Mouse (Mus musculus) spleen, postnatal 10 days (tissue): ENCODE measurements around the gene Agr3.

Experiments used
- DNase-seq, 2 experiments: peaks; one replicate each; pipeline ENCODE4 v3.0.0; 2021 to 2022; ENCODE audit warnings: low spot score in 2 of 2

Gene Agr3

GRCm38 (mm10) chr12:35983472-35983871 lies 58.1 kb downstream of the Agr3 start:
- DNase-seq = no peak

- no peak for DNase-seq
Measured at GRCm38 (mm10) chr12:35984743-35985142, 59.3 kb downstream of the Agr3 start.

DNA sequence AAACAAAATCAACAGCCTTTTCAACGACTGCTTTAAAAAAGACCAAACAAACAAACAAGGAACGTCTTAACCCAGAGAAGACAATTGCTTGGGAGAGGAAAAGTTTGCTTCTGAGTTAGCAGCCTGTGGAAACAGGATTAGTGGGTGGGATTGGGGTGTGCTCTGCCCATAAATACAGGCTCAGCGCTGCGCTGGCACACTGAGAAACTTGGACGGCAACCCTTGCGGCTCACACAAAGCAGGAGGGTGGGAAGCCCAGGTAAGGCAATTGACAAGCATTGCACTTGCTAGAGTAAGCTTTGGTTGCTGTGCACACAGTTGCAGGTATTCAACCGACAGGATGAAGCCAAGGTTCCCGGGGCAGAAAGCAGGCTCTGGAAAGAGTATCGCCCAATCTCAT lies 67.3 kb downstream of the Agr3 start, which contains the start of gene Agr2:
TSS of gene Agr2 (plus strand) at position 197 of the 400 bp plus-strand sequence.
- no peak for DNase-seq

GRCm38 (mm10) chr12:35993583-35993982 lies 68.2 kb downstream of the Agr3 start:
- DNase-seq = no peak

GRCm38 (mm10) chr12:35994098-35994497 lies 68.7 kb downstream of the Agr3 start:
- DNase-seq = no peak

GRCm38 (mm10) chr12:35995799-35996198 lies 70.4 kb downstream of the Agr3 start:
- DNase-seq = no peak
